Comparison of ENCODE assay signal across 10 mouse cellular contexts in genomic region chr7:81125215-81126175, GRCm38 (mm10). TPM values are rescaled to one million over a fixed set of nuclear protein-coding genes. Genes with fewer than 3 reads are reported as not detected.
DNase-seq lines count a peak whose midpoint lies in the region; ATAC-seq and TF ChIP-seq lines count a peak whose summit lies in the region.
"Had no signal": no experiment of that assay in that cellular context is flagged by ENCODE, and none has a peak within 500 bp of the region (broad histone marks: within the 10 kb centered on the region; RNA-seq: fewer than 3 reads in every experiment).

No protein-coding gene starts in this region.

- no peaks in the 10 kb centered on the region for H3K27me3 ChIP-seq in kidney, adult 2 months (replicated peaks; ENCODE audit: control insufficient read depth, insufficient read depth, low read length)
- no peaks in the 10 kb centered on the region for H3K27me3 ChIP-seq in forebrain, embryonic 14.5 days (replicated peaks; ENCODE audit: control insufficient read depth, insufficient read depth, low read length)
- H3K27me3 ChIP-seq in hindbrain, embryonic 15.5 days, result no peaks in the 10 kb centered on the region
- H3K27me3 ChIP-seq in midbrain, embryonic 13.5 days, result no peaks in the 10 kb centered on the region

- TF ChIP-seq POLR2A in kidney, adult 2 months (IDR thresholded peaks at IDR 0.05; ENCODE audit: low read depth, low read length), result no peak

- no peak for TF ChIP-seq CTCF in kidney, adult 2 months (conservative IDR thresholded peaks at IDR 0.05; ENCODE audit: insufficient read depth, insufficient read length, low read depth, low read length)

- no peaks in the 10 kb centered on the region for H3K9me3 ChIP-seq in forebrain, embryonic 14.5 days (replicated peaks; ENCODE audit: control insufficient read depth, low read length)
- no peaks in the 10 kb centered on the region for H3K9me3 ChIP-seq in hindbrain, embryonic 15.5 days
- H3K9me3 ChIP-seq in midbrain, embryonic 13.5 days, result no peaks in the 10 kb centered on the region
- H3K9me3 ChIP-seq: G1E had no signal

- ATAC-seq in forebrain, embryonic 14.5 days, result no peak
- peak; percentile 69; the same call in 1 of the 2 replicates for ATAC-seq in hindbrain, embryonic 15.5 days (ENCODE audit: low FRiP score, low read depth)
- peak; percentile 67 for ATAC-seq in midbrain, embryonic 13.5 days

- H3K36me3 ChIP-seq in kidney, adult 2 months (ENCODE audit: control insufficient read depth, insufficient read depth, low read length), result no peaks in the 10 kb centered on the region
- H3K36me3 ChIP-seq in forebrain, embryonic 14.5 days (ENCODE audit: control insufficient read depth, insufficient read depth, low read length), result no peaks in the 10 kb centered on the region
- no peaks in the 10 kb centered on the region for H3K36me3 ChIP-seq in hindbrain, embryonic 15.5 days
- H3K36me3 ChIP-seq in midbrain, embryonic 13.5 days, result no peaks in the 10 kb centered on the region
- H3K36me3 ChIP-seq: G1E had no signal

- H3K4me1 ChIP-seq in kidney, adult 2 months (ENCODE audit: control insufficient read depth, insufficient read depth, low read length), result peaks cover 19% of the 10 kb centered on the region
- H3K4me1 ChIP-seq in forebrain, embryonic 14.5 days (ENCODE audit: control insufficient read depth, insufficient read depth, low read length), result no peaks in the 10 kb centered on the region
- H3K4me1 ChIP-seq in hindbrain, embryonic 15.5 days (replicated peaks), result peaks cover 12% of the 10 kb centered on the region
- peaks cover 10% of the 10 kb centered on the region for H3K4me1 ChIP-seq in midbrain, embryonic 13.5 days (replicated peaks)

- no peak overlapping the region for H3K4me3 ChIP-seq in kidney, adult 2 months (ENCODE audit: insufficient read depth, low read depth, low read length)
- no peak overlapping the region for H3K4me3 ChIP-seq in forebrain, embryonic 14.5 days (ENCODE audit: low read depth, low read length)
- no peak overlapping the region for H3K4me3 ChIP-seq in hindbrain, embryonic 15.5 days
- H3K4me3 ChIP-seq in midbrain, embryonic 13.5 days (replicated peaks), result no peak overlapping the region
- H3K4me3 ChIP-seq: megakaryocyte, embryonic 14.5 days had no signal

- H3K9ac ChIP-seq in forebrain, embryonic 14.5 days (ENCODE audit: low read length), result no peak overlapping the region
- H3K9ac ChIP-seq in hindbrain, embryonic 15.5 days, result no peak overlapping the region
- no peak overlapping the region; the same call in 1 of the 2 replicates for H3K9ac ChIP-seq in midbrain, embryonic 13.5 days (replicated peaks)

- no peak overlapping the region for H3K27ac ChIP-seq in kidney, adult 2 months (ENCODE audit: insufficient read depth, low read depth, low read length)
- no peak overlapping the region for H3K27ac ChIP-seq in forebrain, embryonic 14.5 days (ENCODE audit: low read depth, low read length)
- H3K27ac ChIP-seq in hindbrain, embryonic 15.5 days (replicated peaks), result no peak overlapping the region
- no peak overlapping the region for H3K27ac ChIP-seq in midbrain, embryonic 13.5 days

- peak; percentile 75 for DNase-seq in kidney, adult 2 months
- DNase-seq in kidney, postnatal 4 days, result no peak
- DNase-seq in forebrain, embryonic 14.5 days (ENCODE audit: low spot score), result peak; percentile 23
- no peak for DNase-seq in spleen, postnatal 4 days (ENCODE audit: low spot score in 2 of 2)
- no peak for DNase-seq in lung, postnatal 36 days
- DNase-seq: left cerebral cortex, postnatal 4 days had no signal

- no peak overlapping the region for H3K4me2 ChIP-seq in forebrain, embryonic 14.5 days (ENCODE audit: low read length)
- no peak overlapping the region for H3K4me2 ChIP-seq in hindbrain, embryonic 15.5 days
- no peak overlapping the region for H3K4me2 ChIP-seq in midbrain, embryonic 13.5 days (replicated peaks)

- WGBS in kidney, adult 2 months, result 55% methylated on average over 10 of the region's 10 CpGs
- WGBS in forebrain, embryonic 14.5 days, result 76% methylated on average over 10 of the region's 10 CpGs
- 61% methylated on average over 10 of the region's 10 CpGs for WGBS in hindbrain, embryonic 15.5 days
- 74% methylated on average over 10 of the region's 10 CpGs for WGBS in midbrain, embryonic 13.5 days

RNA-seq across cellular contexts. Expression of gene Slc28a1, which starts 10.9 kb away (rescaled TPM):
- 18.8 and 21.9 TPM in 2 replicates for polyA plus RNA-seq in kidney, adult 2 months (2012; rRNA removed)
- not detected in 2 replicates for polyA plus RNA-seq in forebrain, embryonic 14.5 days (2014; fragmentation: Nextera tagmentation; extraction: Ambion mirVana)
- polyA plus RNA-seq in hindbrain, embryonic 15.5 days (2015; fragmentation: Nextera tagmentation; extraction: Ambion mirVana), result not detected in 2 replicates
- not detected in 2 replicates for polyA plus RNA-seq in midbrain, embryonic 13.5 days (2015; fragmentation: Nextera tagmentation; extraction: Ambion mirVana)
- polyA plus RNA-seq: G1E had no signal

Comparison
In these comparisons a context has a peak if more than half of its experiments do, and no peak if none do; other contexts are left out.
1. DNase-seq: peak in kidney, adult 2 months (single experiment) and forebrain, embryonic 14.5 days (single experiment); none in kidney, postnatal 4 days (0 of 2), spleen, postnatal 4 days (0 of 2) and lung, postnatal 36 days (single experiment).
2. RNA of gene Slc28a1, which starts 10.9 kb away (polyA plus RNA-seq): 18.8 to 21.9 TPM in kidney, adult 2 months; not detected in forebrain, embryonic 14.5 days, not detected in midbrain, embryonic 13.5 days and not detected in hindbrain, embryonic 15.5 days; every median in the first group is over 10 times any median in the second.